Mouse (Mus musculus): ENCODE data around the gene Apbb2. TPM values are rescaled to one million over a fixed set of nuclear protein-coding genes. Genes with fewer than 3 reads are reported as not detected.

The Apbb2 gene
- total RNA-seq, 2 experiments from 2014 or later: 0.51 to 0.78 TPM

GRCm38 (mm10) chr5:66523681-66524503, 94.7 kb downstream of the Apbb2 start:
- peak; percentile 38; the same call in 1 of the 2 replicates for ATAC-seq (ENCODE audit: poor library complexity, severe bottlenecking)

GRCm38 (mm10) chr5:66521250-66521649, 97.3 kb downstream of the Apbb2 start:
- ATAC-seq (ENCODE audit: poor library complexity, severe bottlenecking): no peak

DNA sequence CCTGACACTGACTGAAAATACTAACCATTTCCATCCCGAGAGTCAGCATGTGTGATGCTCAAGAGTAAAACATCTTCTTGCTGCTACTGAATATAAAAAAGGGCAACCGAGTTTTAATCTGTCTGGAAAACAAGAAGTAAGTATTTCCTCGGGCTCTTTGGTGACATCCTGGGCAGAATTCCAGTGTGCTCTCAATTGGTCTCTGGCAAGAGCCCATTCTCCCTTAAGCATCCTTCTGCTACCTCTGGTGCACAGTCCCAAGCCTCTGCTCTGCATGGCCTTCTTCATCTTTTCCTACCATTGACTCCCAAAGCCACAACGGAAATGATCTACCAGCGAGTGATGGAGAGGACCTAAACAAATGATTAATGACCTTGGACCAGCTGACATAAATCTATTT, 99.1 kb downstream of the Apbb2 start:
- no peak for ATAC-seq (ENCODE audit: poor library complexity, severe bottlenecking)

DNA sequence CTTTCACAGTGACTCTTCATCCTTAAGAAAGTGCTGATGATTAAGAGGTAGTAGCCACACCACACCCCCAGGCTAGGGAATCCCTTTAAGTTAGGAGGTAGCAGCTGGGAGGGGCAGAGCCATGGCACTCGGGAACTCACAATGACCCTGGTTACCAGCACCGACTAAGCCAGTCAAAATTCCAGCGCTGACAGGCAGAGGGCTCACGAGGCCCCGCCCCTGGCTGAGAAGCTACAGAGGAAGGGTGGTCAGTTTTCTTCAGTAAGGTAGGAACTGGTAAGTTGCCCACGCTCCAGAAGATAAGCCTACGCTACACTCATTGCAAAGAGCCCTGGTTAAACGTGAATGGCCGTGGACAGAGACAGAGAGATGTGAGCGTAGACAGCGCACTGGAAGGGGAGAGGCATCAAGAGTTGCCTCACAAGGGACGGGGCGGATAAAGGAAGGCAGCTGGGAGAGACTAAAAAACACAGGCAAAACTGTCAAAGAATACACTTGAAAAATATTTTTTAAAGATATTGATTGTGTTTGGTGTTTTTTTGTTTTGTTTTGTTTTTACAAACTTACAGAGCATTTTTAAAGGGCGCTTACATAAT, 100.1 kb downstream of the Apbb2 start:
- no peak for ATAC-seq (ENCODE audit: poor library complexity, severe bottlenecking)

DNA sequence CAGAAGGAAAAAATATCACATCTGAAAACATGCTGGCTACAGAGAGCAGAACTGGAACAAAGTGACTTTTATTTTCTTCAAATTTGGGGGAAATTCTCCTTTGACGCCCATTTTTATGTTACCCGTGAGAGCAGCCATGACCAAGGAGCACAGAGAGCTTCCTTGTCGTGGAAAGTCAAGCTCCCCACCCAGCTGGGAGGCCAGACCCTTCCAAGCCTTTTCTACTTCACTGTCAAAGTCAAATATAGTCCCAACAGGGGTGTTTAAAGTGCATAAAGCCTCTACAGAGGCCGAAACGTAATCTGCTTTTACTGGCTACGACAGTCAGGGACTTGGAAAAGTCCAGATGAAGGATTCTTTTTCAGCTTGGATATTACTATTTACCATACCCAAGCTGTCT, 101.1 kb downstream of the Apbb2 start:
- no peak for ATAC-seq (ENCODE audit: poor library complexity, severe bottlenecking)

DNA sequence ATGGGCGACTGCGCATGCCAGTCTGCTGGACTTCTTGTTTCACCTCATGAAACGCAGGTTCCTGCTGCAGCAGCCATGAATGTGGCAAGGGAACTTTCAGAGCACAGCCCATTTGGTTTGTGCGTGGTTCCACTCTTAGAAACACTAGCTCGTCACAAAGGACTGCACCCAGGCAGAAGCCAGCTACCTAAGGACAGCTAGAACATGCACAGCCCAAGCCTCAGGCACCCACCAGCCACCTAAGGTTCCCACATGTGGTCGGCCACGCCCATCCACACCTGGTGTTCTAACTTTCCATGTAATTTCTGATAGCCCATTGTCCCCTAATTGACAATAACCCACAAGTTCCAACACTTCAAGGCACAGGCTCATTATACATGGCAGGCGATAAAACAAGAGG, 102.3 kb downstream of the Apbb2 start:
- ATAC-seq (ENCODE audit: poor library complexity, severe bottlenecking): no peak

- no peak for ATAC-seq (ENCODE audit: poor library complexity, severe bottlenecking)
These were observed 103.3 kb downstream of the Apbb2 start for GRCm38 (mm10) chr5:66515271-66515670.

DNA sequence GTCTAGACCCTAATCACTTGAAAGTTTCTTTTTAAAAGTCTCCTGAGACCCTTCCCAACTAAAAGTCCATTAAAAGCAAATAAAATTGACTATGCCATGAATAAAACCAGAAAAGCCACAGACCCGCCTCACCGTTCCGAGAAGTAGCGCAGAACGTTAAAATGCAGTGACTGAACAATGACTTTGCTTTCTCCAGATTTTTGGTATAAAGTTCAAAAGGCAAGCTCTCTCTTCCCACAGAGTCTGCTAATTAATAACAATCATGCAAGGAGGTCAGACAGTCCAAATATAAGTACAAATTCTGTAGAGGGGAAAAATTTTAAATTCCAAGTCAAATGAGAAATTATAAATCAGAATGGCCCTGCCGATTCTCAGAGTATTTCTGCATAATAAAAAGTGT, 103.9 kb downstream of the Apbb2 start:
- no peak for ATAC-seq (ENCODE audit: poor library complexity, severe bottlenecking)

- ATAC-seq (ENCODE audit: poor library complexity, severe bottlenecking): no peak
These were observed 105.2 kb downstream of the Apbb2 start for GRCm38 (mm10) chr5:66513412-66513811.

GRCm38 (mm10) chr5:66512519-66512918, 106.1 kb downstream of the Apbb2 start:
- no peak for ATAC-seq (ENCODE audit: poor library complexity, severe bottlenecking)

- no peak for ATAC-seq (ENCODE audit: poor library complexity, severe bottlenecking)
These were observed 107.9 kb downstream of the Apbb2 start for GRCm38 (mm10) chr5:66510716-66511115.

DNA sequence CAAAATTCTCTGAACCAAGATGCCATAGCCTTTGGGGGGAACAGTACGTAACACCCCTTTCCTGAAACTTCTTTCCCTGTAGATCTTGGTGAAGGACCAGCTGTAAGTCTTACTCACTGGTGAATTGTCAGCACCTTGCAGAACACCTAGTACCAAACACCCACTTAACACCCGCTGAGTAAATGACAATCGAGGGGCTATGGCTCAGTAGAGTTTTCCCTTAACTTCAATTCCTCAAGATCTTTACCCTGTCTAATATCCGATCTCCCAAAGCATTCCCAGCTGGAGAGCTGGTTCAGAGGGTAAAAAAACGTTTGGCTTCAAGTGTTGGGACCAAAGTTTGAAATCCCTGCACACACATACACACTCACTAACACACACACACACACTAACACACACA, 109.4 kb downstream of the Apbb2 start:
- ATAC-seq (ENCODE audit: poor library complexity, severe bottlenecking): no peak

DNA sequence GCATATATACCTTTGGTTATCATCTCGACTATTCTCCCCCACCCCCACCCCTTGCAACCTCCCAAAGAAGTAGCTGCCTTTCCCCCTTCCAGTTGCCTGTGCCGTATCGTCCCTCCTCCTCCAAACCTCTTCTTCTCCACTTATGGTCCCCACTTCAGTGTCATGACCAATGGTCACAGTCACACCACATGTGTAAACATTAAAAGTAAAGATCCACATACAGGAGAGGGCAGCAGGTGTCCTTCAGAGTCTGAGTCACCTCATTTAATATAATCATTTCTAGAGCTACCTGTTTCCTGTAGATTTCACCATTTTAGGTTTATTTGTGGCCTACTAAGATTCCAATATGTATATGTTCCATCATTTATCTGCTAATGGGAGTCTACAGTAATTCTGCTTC, 113.0 kb downstream of the Apbb2 start:
- ATAC-seq (ENCODE audit: poor library complexity, severe bottlenecking): no peak

DNA sequence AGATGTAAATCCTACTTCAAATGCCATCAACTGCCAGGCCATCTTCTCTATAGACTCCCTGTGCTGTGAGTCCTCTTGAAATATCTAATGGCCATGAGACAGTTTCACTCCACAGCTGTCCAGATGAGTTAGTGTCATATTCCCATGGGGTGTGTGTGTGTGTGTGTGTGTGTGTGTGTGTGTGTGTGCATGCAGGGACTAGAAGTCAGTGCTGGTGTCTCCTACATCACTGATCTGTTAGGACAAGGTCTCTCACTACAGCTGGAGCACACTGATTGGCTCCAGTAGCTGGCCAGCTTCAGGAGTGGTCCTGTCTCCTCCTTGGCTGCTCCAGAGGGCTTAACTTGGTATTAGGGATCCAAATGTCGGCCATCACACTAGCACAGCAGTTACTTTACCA, 113.5 kb downstream of the Apbb2 start:
- ATAC-seq (ENCODE audit: poor library complexity, severe bottlenecking): no peak

DNA sequence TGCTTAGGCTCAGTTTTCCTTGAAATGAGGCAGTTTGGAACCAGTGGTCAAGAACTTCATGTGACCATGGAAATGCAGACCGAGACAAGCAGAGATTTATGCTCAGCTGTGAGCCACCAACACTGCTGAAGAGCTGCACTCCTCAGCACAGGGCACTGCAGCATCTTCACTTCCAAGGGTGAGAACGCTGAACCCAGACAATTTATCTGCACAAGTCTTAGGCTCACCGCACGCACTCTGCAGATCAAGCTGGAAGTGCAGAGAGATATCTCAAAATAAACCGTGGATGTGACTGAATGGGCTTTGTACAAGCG, 114.2 kb downstream of the Apbb2 start:
- no peak for ATAC-seq (ENCODE audit: poor library complexity, severe bottlenecking)

DNA sequence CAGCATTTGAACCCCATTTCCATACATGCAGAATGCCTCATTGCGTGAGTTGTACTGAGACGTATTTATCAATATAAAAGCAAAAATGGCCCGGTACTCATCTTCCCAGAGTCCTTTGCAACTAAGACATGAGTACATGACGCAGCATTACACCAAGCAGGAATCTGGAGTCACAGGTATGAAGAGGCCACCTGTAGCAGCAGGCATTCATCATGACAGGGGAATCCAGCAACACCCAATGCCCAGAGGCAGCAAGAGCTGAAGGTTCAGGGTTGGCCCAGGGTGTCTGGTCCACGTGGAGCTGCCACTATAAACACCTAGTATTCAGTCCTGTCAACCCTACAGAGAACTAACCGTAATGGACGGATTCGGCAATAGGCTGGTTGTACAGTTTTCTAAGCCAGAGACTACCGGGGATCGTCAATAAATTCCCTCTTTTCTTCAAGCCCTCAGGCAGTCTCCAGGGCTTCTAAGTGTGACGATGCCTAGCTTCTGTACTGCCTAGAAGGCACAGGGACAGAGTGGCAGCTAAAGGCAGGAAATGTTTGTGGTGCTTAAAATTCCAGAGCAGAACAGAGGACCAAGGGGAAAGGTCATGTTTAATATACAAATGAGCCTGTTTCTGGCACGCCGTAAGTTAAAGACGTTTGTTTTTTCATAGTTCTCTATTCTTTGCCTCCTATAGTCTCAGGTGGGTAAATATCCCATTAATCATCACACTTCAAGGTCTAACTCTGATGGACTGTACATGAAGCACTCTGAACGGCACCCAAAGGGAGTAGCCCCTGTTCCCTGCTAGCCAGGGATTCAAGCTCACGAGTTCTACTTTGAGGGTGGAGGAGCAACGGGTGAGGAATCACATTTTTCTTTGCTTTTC, 114.8 kb downstream of the Apbb2 start:
- ATAC-seq (ENCODE audit: poor library complexity, severe bottlenecking): no peak

- ATAC-seq (ENCODE audit: poor library complexity, severe bottlenecking): no peak
These were observed 115.6 kb downstream of the Apbb2 start for GRCm38 (mm10) chr5:66503033-66503432.

DNA sequence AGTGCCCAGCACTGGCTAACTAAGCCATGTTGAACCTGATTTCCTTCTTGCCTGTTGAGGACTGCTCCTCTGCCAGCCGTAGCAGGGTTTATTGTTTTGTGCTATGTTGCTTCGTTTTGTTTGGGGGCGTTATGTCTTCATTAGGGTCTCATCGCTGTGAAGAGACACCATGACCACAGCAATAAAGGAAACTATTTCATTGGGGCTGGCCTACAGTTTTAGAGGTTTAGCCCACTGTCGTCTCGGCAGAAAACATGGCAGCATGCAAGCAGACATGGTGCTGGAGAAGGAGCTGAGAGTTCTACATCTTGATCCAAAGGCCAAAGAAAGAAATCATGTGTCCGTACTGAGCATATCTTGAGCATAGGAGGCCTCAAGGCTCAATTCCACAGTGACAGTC, 119.0 kb downstream of the Apbb2 start:
- ATAC-seq (ENCODE audit: poor library complexity, severe bottlenecking): no peak

DNA sequence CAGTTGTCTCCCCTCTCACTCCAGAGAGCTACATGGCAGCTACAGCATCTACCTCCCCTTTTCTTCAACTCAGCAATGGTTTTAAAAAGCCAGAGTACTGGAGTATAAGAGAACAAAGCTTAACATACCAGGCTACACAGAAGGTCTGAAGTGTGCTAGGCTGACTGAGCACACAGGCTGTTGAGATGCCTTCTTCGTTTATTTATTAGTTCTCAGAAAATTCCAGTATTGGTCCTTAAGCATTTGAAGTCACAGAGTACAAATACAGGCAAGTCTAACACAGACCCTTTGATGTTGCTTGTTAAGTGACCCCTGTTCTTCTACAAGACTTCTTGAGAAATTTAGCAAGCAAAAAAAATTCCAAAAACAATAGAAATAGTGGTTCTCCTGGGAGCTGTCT, 120.4 kb downstream of the Apbb2 start:
- no peak for ATAC-seq (ENCODE audit: poor library complexity, severe bottlenecking)

- no peak for ATAC-seq (ENCODE audit: poor library complexity, severe bottlenecking)
These were observed 121.0 kb downstream of the Apbb2 start for GRCm38 (mm10) chr5:66497479-66498087.

- no peak for ATAC-seq (ENCODE audit: poor library complexity, severe bottlenecking)
These were observed 121.7 kb downstream of the Apbb2 start for GRCm38 (mm10) chr5:66496881-66497360.

Data from megakaryocyte, adult 5-6 weeks (primary cell).